Mouse (Mus musculus) embryonic facial prominence, embryonic 13.5 days (tissue): ENCODE measurements around the gene Gm47955. TPM values are rescaled to one million over a fixed set of nuclear protein-coding genes. Genes with fewer than 3 reads are reported as not detected.

Experiments
- ATAC-seq: fragments of 200-750 bp; cut with Nextera tagmentation; 2 replicates; pipeline ENCODE4 v1.8.0; 2017; ENCODE audit warnings: low read depth; ENCODE audit not compliant: insufficient number of reproducible peaks, insufficient read depth, low FRiP score, low TSS enrichment
- H3K27ac ChIP-seq: fragments of 300-500 bp; sonication (generic); 2 replicates; pipeline ENCODE4 v1.5.1; 2015; ENCODE audit warnings: moderate library complexity, mild to moderate bottlenecking, inconsistent platforms
- H3K27me3 ChIP-seq: fragments of 300-500 bp; sonication (generic); 2 replicates; pipeline ENCODE4 v1.6.1; 2015; ENCODE audit warnings: mild to moderate bottlenecking, inconsistent platforms
- H3K36me3 ChIP-seq: fragments of 300-500 bp; sonication (generic); 2 replicates; pipeline ENCODE4 v1.6.1; 2015; ENCODE audit warnings: mild to moderate bottlenecking, inconsistent platforms
- H3K4me1 ChIP-seq: fragments of 300-500 bp; sonication (generic); 2 replicates; pipeline ENCODE4 v1.6.1; 2015; ENCODE audit warnings: inconsistent platforms
- H3K4me2 ChIP-seq: fragments of 300-500 bp; sonication (generic); 2 replicates; pipeline ENCODE4 v1.6.1; 2015; ENCODE audit warnings: moderate library complexity, mild to moderate bottlenecking, inconsistent platforms
- H3K4me3 ChIP-seq: fragments of 300-500 bp; sonication (generic); 2 replicates; pipeline ENCODE4 v1.5.1; 2015; ENCODE audit warnings: mild to moderate bottlenecking, inconsistent platforms
- H3K9ac ChIP-seq: fragments of 300-500 bp; sonication (generic); 2 replicates; pipeline ENCODE4 v1.6.1; 2015; ENCODE audit warnings: mild to moderate bottlenecking, inconsistent platforms
- H3K9me3 ChIP-seq: fragments of 300-500 bp; sonication (generic); 2 replicates; pipeline ENCODE4 v1.6.1; 2016; ENCODE audit warnings: inconsistent platforms
- WGBS: fragments of 180-500 bp; shearing (Covaris S2); methylation state at CpG from one replicate; pipeline ENCODE4 v1.1.7; 2015; ENCODE audit warnings: mixed read lengths; 5-methylcytosine and 5-hydroxymethylcytosine counted together
- polyA plus RNA-seq: library from polyadenylated mRNA; unstranded; fragments of >200 nt; fragmentation: Nextera tagmentation; extraction: Ambion mirVana; gene quantifications from 2 replicates; pipeline ENCODE4 v1.2.1, GENCODE M21; 2015

Gm47955 gene
- polyA plus RNA-seq, 1 experiment from 2014 or later: not detected

DNA sequence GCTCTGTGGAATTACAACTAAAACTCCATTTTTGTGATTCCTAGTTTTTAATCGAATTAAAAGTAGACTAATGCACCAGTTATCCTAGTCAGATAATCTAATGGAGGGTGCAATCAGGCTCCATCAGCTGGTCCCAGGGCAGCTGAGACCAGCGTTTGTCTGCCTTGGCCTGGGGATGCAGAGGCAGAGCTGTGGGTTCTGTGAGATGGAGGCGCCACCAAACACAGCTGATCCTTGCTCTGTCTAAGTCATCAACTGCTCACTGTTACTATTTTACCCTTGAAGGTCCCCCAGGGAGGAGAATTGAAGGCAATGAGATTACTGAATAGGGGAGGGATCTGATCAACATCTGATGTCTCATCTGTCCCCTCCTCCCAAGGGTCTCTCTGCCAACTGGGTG is 6.3 kb downstream of the Gm47955 start:
- no peaks in the 10 kb centered on the region for H3K27me3 ChIP-seq
- no peaks in the 10 kb centered on the region for H3K4me1 ChIP-seq
- no peak overlapping the region for H3K27ac ChIP-seq
- H3K9ac ChIP-seq: no peak overlapping the region
- no peaks in the 10 kb centered on the region for H3K36me3 ChIP-seq
- 66% methylated on average over 3 of the region's 3 CpGs for WGBS
- H3K4me3 ChIP-seq: no peak overlapping the region
- no peaks in the 10 kb centered on the region for H3K9me3 ChIP-seq
- no peak overlapping the region for H3K4me2 ChIP-seq
- ATAC-seq: no peak

- Histone ChIP-seq H3K4me3 (no peak overlapping the region), H3K27me3 (no peaks in the 10 kb centered on the region), H3K4me2 (no peak overlapping the region), H3K9me3 (no peaks in the 10 kb centered on the region), H3K4me1 (no peaks in the 10 kb centered on the region), H3K36me3 (no peaks in the 10 kb centered on the region), H3K27ac (no peak overlapping the region), H3K9ac (no peak overlapping the region)
- ATAC-seq: no peak
- 63% methylated on average over 4 of the region's 4 CpGs for WGBS
Measured at GRCm38 (mm10) chr1:82972046-82972445, 12.0 kb downstream of the Gm47955 start.

- no peak overlapping the region for H3K9ac ChIP-seq
Measured at GRCm38 (mm10) chr1:82973244-82973643, 13.2 kb downstream of the Gm47955 start.

DNA sequence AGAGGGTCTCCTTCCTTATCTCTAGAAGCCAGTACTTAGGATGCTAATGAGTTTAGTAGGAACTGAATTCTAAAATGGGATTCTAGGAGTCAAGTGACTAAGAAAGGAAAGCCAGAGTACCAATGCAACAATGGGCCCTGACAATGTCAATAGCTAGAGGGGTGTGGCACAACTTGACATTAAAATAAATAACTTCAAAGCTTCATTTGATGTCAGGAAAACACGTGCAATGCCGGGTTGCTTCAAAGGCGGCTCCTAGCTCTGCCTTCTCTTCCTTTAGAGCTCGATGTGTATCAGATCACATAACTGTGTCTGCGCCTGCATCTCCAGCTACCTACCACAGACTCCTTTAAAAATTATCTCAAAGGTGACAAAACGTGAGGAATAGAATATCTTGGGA is 13.8 kb downstream of the Gm47955 start:
- Histone ChIP-seq H3K4me2 (no peak overlapping the region), H3K36me3 (no peaks in the 10 kb centered on the region), H3K4me1 (no peaks in the 10 kb centered on the region), H3K27ac (no peak overlapping the region), H3K9ac (no peak overlapping the region), H3K4me3 (no peak overlapping the region), H3K9me3 (no peaks in the 10 kb centered on the region), H3K27me3 (no peaks in the 10 kb centered on the region)
- 67% methylated on average over 6 of the region's 6 CpGs for WGBS
- no peak for ATAC-seq

More at GRCm38 (mm10) chr1:82973244-82973643, 13.2 kb downstream of the Gm47955 start:
- H3K4me3 ChIP-seq: no peak overlapping the region
- no peak for ATAC-seq
- no peak overlapping the region for H3K27ac ChIP-seq
- no peaks in the 10 kb centered on the region for H3K36me3 ChIP-seq
- no peaks in the 10 kb centered on the region for H3K9me3 ChIP-seq
- H3K27me3 ChIP-seq: no peaks in the 10 kb centered on the region
- no peak overlapping the region for H3K4me2 ChIP-seq
- WGBS: 90% methylated on average over 1 of the region's 1 CpGs
- no peaks in the 10 kb centered on the region for H3K4me1 ChIP-seq

GRCm38 (mm10) chr1:82974342-82974741 is 14.3 kb downstream of the Gm47955 start:
- no peaks in the 10 kb centered on the region for H3K9me3 ChIP-seq
- ATAC-seq: no peak
- H3K27me3 ChIP-seq: no peaks in the 10 kb centered on the region
- H3K4me1 ChIP-seq: no peaks in the 10 kb centered on the region
- WGBS: 85% methylated on average over 9 of the region's 9 CpGs
- no peak overlapping the region for H3K4me2 ChIP-seq
- H3K36me3 ChIP-seq: no peaks in the 10 kb centered on the region
- no peak overlapping the region for H3K4me3 ChIP-seq
- H3K27ac ChIP-seq: no peak overlapping the region
- no peak overlapping the region for H3K9ac ChIP-seq

GRCm38 (mm10) chr1:82975750-82976149 is 15.7 kb downstream of the Gm47955 start:
- no peak overlapping the region for H3K4me2 ChIP-seq
- 71% methylated on average over 5 of the region's 5 CpGs for WGBS
- no peaks in the 10 kb centered on the region for H3K4me1 ChIP-seq
- H3K27me3 ChIP-seq: no peaks in the 10 kb centered on the region
- no peak for ATAC-seq
- H3K9ac ChIP-seq: no peak overlapping the region
- no peaks in the 10 kb centered on the region for H3K9me3 ChIP-seq
- no peaks in the 10 kb centered on the region for H3K36me3 ChIP-seq
- H3K4me3 ChIP-seq: no peak overlapping the region
- H3K27ac ChIP-seq: no peak overlapping the region

- Histone ChIP-seq H3K4me1 (no peaks in the 10 kb centered on the region), H3K4me3 (no peak overlapping the region), H3K27ac (no peak overlapping the region), H3K4me2 (no peak overlapping the region), H3K36me3 (no peaks in the 10 kb centered on the region), H3K27me3 (no peaks in the 10 kb centered on the region), H3K9ac (no peak overlapping the region), H3K9me3 (no peaks in the 10 kb centered on the region)
- ATAC-seq: no peak
Measured at GRCm38 (mm10) chr1:82977840-82978239, 17.8 kb downstream of the Gm47955 start.

DNA sequence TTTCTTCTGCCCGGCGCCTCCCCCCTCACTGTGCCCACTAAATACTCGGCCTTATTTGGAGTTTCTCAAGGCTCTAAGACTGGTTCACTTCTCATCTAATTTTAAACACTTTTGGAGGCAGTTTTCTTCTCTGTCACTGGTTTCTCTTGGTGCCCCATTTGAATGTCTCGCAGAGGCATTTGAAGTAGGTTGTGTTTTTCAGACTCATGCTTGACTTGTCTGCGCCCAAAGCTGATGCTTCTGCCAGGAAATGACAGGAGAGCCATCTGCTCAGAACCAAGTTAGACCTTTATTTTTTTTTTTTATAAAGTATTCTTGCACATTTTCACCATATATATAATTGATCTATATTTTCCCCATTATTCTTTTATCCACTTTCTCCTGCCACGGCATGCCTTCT is 26.7 kb downstream of the Gm47955 start:
- Histone ChIP-seq H3K4me3 (no peak overlapping the region), H3K36me3 (no peaks in the 10 kb centered on the region), H3K9ac (no peak overlapping the region), H3K9me3 (no peaks in the 10 kb centered on the region), H3K4me2 (no peak overlapping the region), H3K4me1 (no peaks in the 10 kb centered on the region), H3K27ac (no peak overlapping the region), H3K27me3 (no peaks in the 10 kb centered on the region)
- WGBS: 93% methylated on average over 6 of the region's 6 CpGs
- no peak for ATAC-seq

DNA sequence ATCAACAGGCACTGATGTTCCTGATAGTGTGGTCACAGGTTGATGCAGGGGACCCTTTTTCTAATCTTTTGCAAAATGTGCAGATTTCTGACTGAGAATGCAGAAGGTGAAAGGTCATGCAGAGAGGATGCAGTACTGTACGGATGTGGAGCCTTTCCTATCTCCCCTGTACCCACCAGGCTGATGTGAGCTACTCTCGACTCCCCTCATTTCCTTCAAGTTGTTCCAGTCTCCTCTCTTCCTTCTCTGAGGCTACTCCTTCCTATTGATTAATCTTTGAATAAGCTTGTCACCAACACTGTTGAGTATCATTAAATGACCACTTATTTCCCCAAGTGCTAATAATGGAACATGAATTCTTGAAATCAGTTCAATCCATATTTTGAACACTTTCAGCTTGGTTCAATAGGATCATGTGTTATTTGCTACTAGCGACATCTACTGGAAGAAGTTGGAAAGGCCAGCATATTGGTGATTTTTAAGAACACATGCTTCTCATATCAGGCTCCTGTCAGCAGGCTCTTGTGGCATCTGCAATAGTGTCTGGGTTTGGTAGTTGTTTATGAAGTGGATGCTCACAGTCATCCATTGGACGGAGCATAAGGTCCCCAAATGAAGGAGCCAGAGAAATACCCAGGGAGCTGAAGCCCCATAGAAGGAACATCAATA is 27.6 kb downstream of the Gm47955 start:
- H3K4me1 ChIP-seq: no peaks in the 10 kb centered on the region
- H3K36me3 ChIP-seq: no peaks in the 10 kb centered on the region
- H3K27ac ChIP-seq: no peak overlapping the region
- H3K9me3 ChIP-seq: no peaks in the 10 kb centered on the region
- no peak overlapping the region for H3K9ac ChIP-seq
- H3K27me3 ChIP-seq: no peaks in the 10 kb centered on the region
- 33% methylated on average over 4 of the region's 4 CpGs for WGBS
- no peak for ATAC-seq
- no peak overlapping the region for H3K4me2 ChIP-seq
- H3K4me3 ChIP-seq: no peak overlapping the region

- no peak overlapping the region for H3K9ac ChIP-seq
- H3K4me3 ChIP-seq: no peak overlapping the region
- no peak overlapping the region for H3K27ac ChIP-seq
- H3K36me3 ChIP-seq: no peaks in the 10 kb centered on the region
- H3K27me3 ChIP-seq: no peaks in the 10 kb centered on the region
- ATAC-seq: no peak
- no peaks in the 10 kb centered on the region for H3K4me1 ChIP-seq
- WGBS: 72% methylated on average over 4 of the region's 4 CpGs
- no peak overlapping the region for H3K4me2 ChIP-seq
- no peaks in the 10 kb centered on the region for H3K9me3 ChIP-seq
Measured at GRCm38 (mm10) chr1:82991062-82991461, 31.0 kb downstream of the Gm47955 start.

DNA sequence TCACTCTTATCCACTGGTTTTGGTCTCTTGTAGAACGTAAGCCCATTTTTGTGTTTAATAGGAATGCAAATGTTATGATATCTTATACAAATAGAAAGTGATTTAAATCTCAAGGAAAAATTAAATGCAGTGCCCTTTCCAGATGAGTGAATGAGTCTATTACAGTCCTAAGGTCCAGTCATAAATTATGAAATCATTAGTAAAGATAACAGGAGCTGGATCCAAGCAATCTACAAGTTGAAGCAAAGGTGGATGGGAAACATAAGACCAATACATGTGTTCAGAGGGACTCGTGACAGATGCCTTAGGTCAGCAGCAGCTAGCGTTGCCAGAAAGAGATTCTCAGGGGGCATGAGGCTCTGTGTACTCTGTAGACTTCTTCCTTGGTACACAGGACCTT is 31.5 kb downstream of the Gm47955 start:
- Histone ChIP-seq H3K36me3 (no peaks in the 10 kb centered on the region), H3K4me3 (no peak overlapping the region), H3K27me3 (no peaks in the 10 kb centered on the region), H3K4me1 (no peaks in the 10 kb centered on the region), H3K9me3 (no peaks in the 10 kb centered on the region), H3K27ac (no peak overlapping the region), H3K9ac (no peak overlapping the region), H3K4me2 (no peak overlapping the region)
- no peak for ATAC-seq
- 77% methylated on average over 3 of the region's 3 CpGs for WGBS

GRCm38 (mm10) chr1:82992093-82992492 is 32.0 kb downstream of the Gm47955 start:
- Histone ChIP-seq H3K4me3 (no peak overlapping the region), H3K36me3 (no peaks in the 10 kb centered on the region), H3K4me1 (no peaks in the 10 kb centered on the region), H3K27me3 (no peaks in the 10 kb centered on the region), H3K9ac (no peak overlapping the region), H3K9me3 (no peaks in the 10 kb centered on the region), H3K27ac (no peak overlapping the region), H3K4me2 (no peak overlapping the region)
- 91% methylated on average over 6 of the region's 6 CpGs for WGBS
- ATAC-seq: no peak
